Mouse (Mus musculus) adrenal gland, postnatal 10 days (tissue): ENCODE data around the gene Rnaseh2c. TPM values are rescaled to one million over a fixed set of nuclear protein-coding genes. Genes with fewer than 3 reads are reported as not detected.

Experiments used
- DNase-seq: peaks from one replicate; pipeline ENCODE4 v3.0.0; 2021; ENCODE audit warnings: mixed read lengths
- long read RNA-seq, 2 experiments: library from polyadenylated mRNA; stranded (forward); transcript quantifications; one replicate each; pipeline ENCODE4 v2.0.0; 2021
- total RNA-seq, 2 experiments: library from RNA; stranded (reverse); gene quantifications; 2 replicates each; pipeline ENCODE4 v1.2.3; 2021

Rnaseh2c gene
- 100 to 1,000 TPM in 1 of 2 experiments, 10 to 100 TPM in 1; 98.8 to 108 TPM for total RNA-seq
- long read RNA-seq, experiment 1, transcript Rnaseh2c-201 (4 exons, 1,126 nt): major isoform, 38 of 71 reads
- long read RNA-seq, experiment 1, partial matches to known transcripts: 0 of 71 reads
- long read RNA-seq, experiment 1, other reads (novel, unspliced or antisense): 28 of 71 reads
- long read RNA-seq, experiment 2, transcript Rnaseh2c-201 (4 exons, 1,126 nt): major isoform, 32 of 38 reads
- long read RNA-seq, experiment 2, partial matches to known transcripts: 2 of 38 reads
- long read RNA-seq, experiment 2, other reads (novel, unspliced or antisense): 2 of 38 reads

- DNase-seq: peak; percentile 79
Measured at GRCm38 (mm10) chr19:5601752-5602541, at the start of gene Rnaseh2c. TSS of gene Rnaseh2c (plus strand) at chr19:5601873.

- DNase-seq: no peak
Measured at GRCm38 (mm10) chr19:5553802-5554201, 47.9 kb upstream of the Rnaseh2c start.

DNA sequence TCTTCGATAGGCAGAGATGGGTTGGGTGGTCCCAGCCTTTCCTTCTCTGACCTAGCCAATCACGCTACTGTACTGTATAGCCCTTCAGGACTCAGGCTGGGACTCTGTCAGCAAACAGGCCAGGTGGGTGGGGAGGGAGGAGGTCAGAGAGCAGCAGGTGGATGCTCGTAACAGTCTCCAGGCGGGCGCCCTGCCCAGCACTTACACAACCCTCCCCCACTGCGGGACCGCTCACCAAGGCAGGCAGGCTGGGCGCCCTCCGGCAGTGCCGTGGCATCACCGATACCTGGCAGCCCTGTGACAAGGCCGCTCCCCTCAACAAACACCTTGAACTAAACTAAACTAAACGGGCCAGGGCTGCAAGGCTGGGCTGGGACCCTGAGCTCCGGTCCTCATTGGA is 47.5 kb upstream of the Rnaseh2c start:
- DNase-seq: no peak

GRCm38 (mm10) chr19:5558169-5558568 is 43.5 kb upstream of the Rnaseh2c start:
- no peak for DNase-seq

- no peak for DNase-seq
Measured at GRCm38 (mm10) chr19:5558770-5559169, 42.9 kb upstream of the Rnaseh2c start.

DNA sequence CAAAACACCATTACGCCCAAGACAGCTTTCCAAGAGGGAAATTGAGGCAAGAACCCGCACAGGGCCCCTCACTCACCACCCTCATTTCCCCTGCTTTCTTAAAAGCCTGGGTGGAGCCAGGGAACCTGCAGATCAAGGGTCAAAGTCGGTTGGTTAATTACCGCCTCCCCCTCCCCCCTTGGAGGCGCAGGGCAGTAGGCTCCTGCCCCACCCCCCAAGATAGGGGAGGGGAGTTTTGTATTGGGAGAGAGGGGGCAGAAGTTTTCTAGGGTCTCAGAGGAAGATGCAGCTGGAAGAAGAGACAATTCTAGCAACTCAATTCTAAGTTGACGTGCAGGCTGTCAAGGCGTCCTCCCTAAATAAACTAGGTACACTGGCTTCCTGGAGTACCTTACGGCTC is 42.4 kb upstream of the Rnaseh2c start:
- no peak for DNase-seq

DNA sequence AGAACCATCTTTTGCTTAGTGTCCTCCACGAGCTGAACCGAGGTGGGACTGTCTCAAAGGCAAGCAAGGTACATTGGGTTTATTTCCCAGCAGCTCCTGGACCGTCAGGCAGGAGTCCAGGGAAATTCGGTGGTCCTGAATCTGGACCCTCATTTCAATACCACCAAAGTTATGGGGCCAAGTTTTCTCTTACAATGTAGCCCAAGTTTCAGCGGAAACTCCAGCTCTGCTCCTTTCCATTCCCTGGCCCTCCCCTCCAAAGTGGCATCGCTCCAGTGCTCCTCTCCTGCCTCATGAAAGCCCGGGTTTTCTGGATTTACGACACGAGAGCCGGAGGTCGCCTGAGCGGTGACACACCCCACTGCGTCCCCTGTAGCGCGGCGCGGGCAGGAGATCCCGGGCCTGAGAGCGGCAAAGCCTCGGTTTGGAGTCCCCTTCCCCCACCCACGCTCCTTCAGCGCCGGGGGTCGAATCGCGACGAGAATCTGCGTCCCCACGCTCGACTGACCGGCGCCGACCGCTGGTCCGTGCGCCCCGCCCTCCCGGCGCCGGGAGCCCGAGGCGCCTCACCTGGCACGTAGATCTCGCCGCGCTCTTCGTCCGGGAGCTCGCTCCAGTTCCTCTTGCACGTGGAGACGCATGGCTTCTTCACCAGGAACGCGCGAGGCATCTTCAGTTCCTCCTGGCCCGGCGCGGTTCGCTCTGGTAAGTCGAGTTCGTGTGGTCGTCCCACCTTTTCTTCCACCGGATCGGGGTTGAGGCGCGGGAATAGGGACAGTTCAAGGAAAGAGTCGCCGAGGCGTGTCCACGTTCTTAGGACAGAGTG is 41.8 kb upstream of the Rnaseh2c start:
- no peak for DNase-seq

DNA sequence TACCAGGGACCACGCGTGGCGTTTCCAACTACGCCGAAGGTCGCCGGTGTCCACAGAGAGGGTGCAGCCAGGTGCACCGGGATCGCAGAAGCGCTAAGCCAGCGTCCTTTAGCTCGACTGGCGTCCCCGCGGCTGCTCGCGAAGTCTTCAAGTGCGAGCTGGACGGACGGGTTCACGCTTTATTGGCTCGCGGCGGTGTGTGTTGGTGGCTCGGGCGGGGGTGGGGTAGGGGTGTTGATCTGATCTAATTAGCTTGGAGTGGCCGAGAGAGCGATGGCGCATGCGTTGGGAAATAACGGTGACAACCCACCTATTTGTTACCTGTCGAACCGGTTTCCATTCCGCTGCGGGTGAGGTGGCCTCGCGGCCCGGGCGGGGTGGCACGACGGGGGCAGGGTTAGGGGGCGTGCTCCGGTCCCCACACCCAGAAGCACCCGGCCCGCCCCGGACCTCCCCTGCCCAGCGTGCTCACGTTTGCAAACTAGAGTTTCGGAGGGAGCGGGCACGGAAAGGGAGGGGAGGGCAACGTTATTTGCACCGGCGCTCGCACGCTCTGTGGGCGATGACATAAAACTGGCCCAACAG is 41.1 kb upstream of the Rnaseh2c start, which contains the start of gene Ovol1:
Gene Ovol1, minus strand, starts transcription at position 190 of the 585 bp plus-strand sequence.
- peak; percentile 30 for DNase-seq

DNA sequence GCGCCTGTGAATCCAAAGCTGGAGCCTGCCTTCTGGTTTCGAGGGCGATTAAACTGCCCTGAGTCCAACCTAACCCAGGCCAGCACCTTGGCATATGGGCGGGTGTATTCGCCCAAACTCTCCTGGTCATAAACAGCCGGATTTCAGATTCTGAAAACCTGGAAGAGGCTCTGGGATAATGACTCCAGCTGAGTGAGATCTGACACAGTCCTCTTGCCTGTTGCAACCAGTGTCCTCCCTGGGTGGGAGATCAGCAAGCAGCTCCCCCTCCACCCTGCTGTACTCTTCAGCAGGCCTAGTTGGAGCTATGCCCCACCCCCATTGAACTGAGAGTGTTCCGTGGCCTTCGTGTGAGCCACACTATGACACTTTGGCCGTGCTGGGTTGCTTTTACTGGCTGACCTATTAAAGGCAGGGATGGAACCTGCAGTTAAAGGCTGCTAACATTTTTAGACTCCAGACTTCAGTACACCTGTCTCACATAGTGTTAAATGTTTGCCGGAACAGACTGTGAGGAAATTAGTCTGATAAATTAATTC is 40.4 kb upstream of the Rnaseh2c start:
- DNase-seq: no peak

DNA sequence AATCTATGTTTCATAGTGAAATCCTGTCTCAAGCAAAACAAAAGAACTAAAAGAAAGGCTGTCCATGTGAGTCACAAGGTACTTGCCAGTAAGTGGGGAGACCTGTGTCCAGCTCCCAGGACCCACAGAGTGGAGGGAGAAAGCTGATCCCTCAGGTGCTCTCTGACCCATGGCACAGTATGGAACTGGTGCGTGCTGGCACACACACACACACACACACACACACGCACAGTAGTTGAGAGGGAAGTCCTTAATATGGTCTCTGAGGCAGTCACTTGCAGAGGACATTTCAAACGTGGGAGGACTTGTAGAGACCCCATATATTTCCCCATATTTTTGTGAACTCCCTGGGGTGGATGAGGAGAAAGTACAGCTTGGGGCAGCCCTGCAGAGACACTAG is 39.8 kb upstream of the Rnaseh2c start:
- no peak for DNase-seq

- no peak for DNase-seq
Measured at GRCm38 (mm10) chr19:5562776-5563175, 38.9 kb upstream of the Rnaseh2c start.

DNA sequence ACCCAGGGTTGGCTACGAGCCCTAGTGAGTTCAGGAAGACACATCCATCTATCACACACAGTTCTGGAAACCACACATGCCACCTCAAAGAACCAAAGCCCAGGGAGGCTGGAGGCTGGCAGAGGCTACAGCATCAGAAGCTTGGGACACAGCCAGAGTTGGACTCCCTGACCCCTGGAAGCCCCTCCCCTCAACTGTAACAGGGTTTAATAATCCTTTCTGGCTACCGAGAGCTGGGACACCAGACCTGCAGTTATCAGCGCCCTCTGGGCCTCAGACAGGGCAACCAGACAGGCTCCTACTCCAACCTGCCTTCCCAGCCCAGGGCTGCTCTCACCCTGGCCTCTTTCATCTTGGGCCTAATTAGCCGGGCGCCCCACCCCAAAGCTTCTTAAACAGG is 35.4 kb upstream of the Rnaseh2c start:
- DNase-seq: no peak

DNA sequence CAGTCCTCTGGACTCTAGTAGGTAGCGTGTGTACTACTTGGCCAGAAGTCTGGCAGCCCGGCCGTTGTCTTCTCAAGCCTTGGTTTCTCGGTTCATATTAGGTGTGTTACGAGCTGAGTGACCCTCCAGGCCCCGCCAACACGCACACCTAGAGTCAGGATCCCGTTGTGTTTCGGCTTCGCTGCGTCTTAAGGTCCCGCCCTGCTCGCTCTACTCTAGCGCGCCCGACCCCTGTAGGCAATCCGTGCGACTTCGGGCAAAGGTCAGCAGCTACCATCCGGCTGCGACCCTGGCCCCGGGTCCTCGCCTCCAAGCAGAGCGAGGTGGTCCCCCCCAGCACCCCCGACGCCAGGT is 34.5 kb upstream of the Rnaseh2c start:
- no peak for DNase-seq

GRCm38 (mm10) chr19:5567534-5568469 is 33.9 kb upstream of the Rnaseh2c start, which contains the start of gene Ap5b1:
TSS of gene Ap5b1 (plus strand) at chr19:5568025.
- peak; percentile 92 for DNase-seq

- DNase-seq: peak; percentile 87
Measured at GRCm38 (mm10) chr19:5568470-5569140, 33.1 kb upstream of the Rnaseh2c start.

DNA sequence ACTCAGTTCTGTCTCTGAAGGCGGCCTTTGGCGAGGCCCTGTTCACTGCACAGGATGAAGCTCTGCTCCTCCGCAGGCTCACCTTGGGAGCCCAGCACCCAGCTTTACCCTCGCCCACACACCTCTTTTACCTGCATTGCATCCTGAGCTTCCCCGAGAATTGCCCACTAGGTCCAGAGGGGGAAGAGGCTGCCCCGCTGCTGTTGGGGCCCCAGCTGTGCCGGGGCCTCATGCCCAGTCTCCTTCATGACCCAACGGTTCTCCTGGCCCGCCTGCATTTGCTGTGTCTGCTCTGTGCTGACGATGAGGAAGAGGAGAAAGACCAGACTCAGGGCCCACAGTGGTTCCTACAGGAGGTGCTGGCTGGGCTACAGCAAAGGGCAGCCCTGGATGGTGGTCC is 32.2 kb upstream of the Rnaseh2c start:
- DNase-seq: no peak

DNA sequence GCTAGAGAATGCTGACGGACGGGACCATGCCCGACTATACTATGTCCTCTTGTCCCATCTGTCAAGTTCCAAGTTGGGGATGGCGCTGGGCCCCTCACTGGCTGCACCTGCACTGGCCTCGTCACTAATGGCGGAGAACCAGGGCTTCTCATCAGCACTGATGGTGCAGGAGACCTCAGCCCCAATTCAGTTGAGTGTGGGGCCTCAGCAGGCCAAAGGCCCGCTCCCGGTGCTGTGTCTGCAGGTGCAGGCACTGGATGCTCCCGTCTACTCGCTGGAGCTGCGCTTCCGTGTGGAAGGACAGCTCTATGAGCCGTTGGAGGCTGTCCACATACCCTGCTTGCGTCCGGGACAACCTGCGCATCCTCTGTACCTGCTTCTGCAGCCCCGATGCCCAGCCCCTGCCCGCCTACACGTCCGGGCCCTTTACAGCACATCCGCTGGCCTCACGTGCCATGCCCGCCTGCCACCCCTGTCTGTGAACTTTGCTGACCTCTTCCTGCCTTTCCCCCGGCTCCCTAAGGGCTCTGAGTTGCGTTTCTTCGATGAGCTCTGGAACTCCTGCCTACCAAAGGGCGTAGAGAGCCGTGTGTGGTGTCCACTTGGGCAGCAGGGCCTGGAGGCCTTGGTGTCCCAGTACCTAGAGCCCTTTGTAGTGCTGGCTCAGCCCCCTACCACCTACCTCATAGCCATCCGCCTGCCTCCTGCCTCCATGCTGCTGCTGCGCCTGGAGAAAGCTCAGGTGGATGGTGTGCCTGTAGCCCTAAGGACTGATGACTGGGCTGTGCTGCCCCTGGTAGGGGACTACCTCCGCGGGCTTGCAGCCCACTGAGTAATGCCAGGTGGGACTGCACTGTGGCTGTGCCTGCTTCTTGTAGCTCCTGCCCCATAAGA is 31.1 kb upstream of the Rnaseh2c start:
- no peak for DNase-seq

GRCm38 (mm10) chr19:5571831-5572230 is 29.8 kb upstream of the Rnaseh2c start:
- DNase-seq: no peak
